Mouse (Mus musculus): ENCODE results near the gene Fam210b. TPM values are rescaled to one million over a fixed set of nuclear protein-coding genes. Genes with fewer than 3 reads are reported as not detected.
"Not testable (repeated sequence)": the region's sequence is repeated elsewhere in the genome, so short reads cannot be mapped to it uniquely, and the experiment has no call there.

Gene Fam210b
- 36.7 and 42.2 TPM in 2 replicates for polyA plus RNA-seq (2014; fragmentation: Nextera tagmentation; extraction: Ambion mirVana)

GRCm38 (mm10) chr2:172345258-172345738, at the start of gene Fam210b:
Gene Fam210b, plus strand, starts transcription at chr2:172345565.
- under 1% methylated on average over 33 of the region's 35 CpGs for WGBS

GRCm38 (mm10) chr2:172298083-172298482, 47.3 kb upstream of the Fam210b start:
- H3K9me3 ChIP-seq (ENCODE audit: control insufficient read depth, low read length): no peaks in the 10 kb centered on the region

More at GRCm38 (mm10) chr2:172345258-172345738, at the start of gene Fam210b:
- Histone ChIP-seq H3K36me3 (ENCODE audit: control insufficient read depth, insufficient read depth, low read length) (no peaks in the 10 kb centered on the region), H3K27me3 (ENCODE audit: control insufficient read depth, insufficient read depth, low read length) (no peaks in the 10 kb centered on the region), H3K9ac (ENCODE audit: low read length) (peak within 1 kb of the TSS; percentile 71), H3K27ac (ENCODE audit: low read depth, low read length) (0 out of 2 replicates have a peak within 1 kb of the TSS, but pooled peaks have one; percentile 27), H3K4me1 (ENCODE audit: control insufficient read depth, insufficient read depth, low read length) (peaks cover 3% of the 10 kb centered on the region; the same call in 1 of the 2 replicates), H3K4me3 (ENCODE audit: low read depth, low read length) (peak within 1 kb of the TSS; percentile 73), H3K9me3 (ENCODE audit: control insufficient read depth, low read length) (no peaks in the 10 kb centered on the region), H3K4me2 (ENCODE audit: low read depth) (peak within 1 kb of the TSS; percentile 96)
- ATAC-seq (ENCODE audit: insufficient read depth, low FRiP score, low TSS enrichment): peak; percentile 96
- peak; percentile 97 for DNase-seq (ENCODE audit: low spot score)

GRCm38 (mm10) chr2:172298542-172298941, 46.8 kb upstream of the Fam210b start:
- Histone ChIP-seq H3K27ac (ENCODE audit: low read depth, low read length) (no peak overlapping the region), H3K4me2 (ENCODE audit: low read depth) (no peak overlapping the region), H3K4me3 (ENCODE audit: low read depth, low read length) (no peak overlapping the region), H3K4me1 (ENCODE audit: control insufficient read depth, insufficient read depth, low read length) (peaks cover 4% of the 10 kb centered on the region; the same call in 1 of the 2 replicates), H3K9ac (ENCODE audit: low read length) (no peak overlapping the region), H3K27me3 (ENCODE audit: control insufficient read depth, insufficient read depth, low read length) (no peaks in the 10 kb centered on the region), H3K9me3 (ENCODE audit: control insufficient read depth, low read length) (no peaks in the 10 kb centered on the region), H3K36me3 (ENCODE audit: control insufficient read depth, insufficient read depth, low read length) (no peaks in the 10 kb centered on the region)
- WGBS: 55% methylated on average over 1 of the region's 1 CpGs
- no peak for DNase-seq (ENCODE audit: low spot score)
- ATAC-seq (ENCODE audit: insufficient read depth, low FRiP score, low TSS enrichment): no peak; the same call in 1 of the 2 replicates

More at GRCm38 (mm10) chr2:172298083-172298482, 47.3 kb upstream of the Fam210b start:
- Histone ChIP-seq H3K27ac (ENCODE audit: low read depth, low read length) (no peak overlapping the region), H3K4me3 (ENCODE audit: low read depth, low read length) (no peak overlapping the region), H3K27me3 (ENCODE audit: control insufficient read depth, insufficient read depth, low read length) (no peaks in the 10 kb centered on the region), H3K4me1 (ENCODE audit: control insufficient read depth, insufficient read depth, low read length) (peaks cover 4% of the 10 kb centered on the region; the same call in 1 of the 2 replicates), H3K9ac (ENCODE audit: low read length) (no peak overlapping the region), H3K4me2 (ENCODE audit: low read depth) (no peak overlapping the region), H3K36me3 (ENCODE audit: control insufficient read depth, insufficient read depth, low read length) (no peaks in the 10 kb centered on the region)
- no peak for ATAC-seq (ENCODE audit: insufficient read depth, low FRiP score, low TSS enrichment)
- peak; percentile 8 for DNase-seq (ENCODE audit: low spot score)
- WGBS: 74% methylated on average over 1 of the region's 1 CpGs

- Histone ChIP-seq H3K4me2 (ENCODE audit: low read depth) (no peak overlapping the region), H3K9me3 (ENCODE audit: control insufficient read depth, low read length) (no peaks in the 10 kb centered on the region), H3K36me3 (ENCODE audit: control insufficient read depth, insufficient read depth, low read length) (no peaks in the 10 kb centered on the region), H3K4me3 (ENCODE audit: low read depth, low read length) (no peak overlapping the region), H3K4me1 (ENCODE audit: control insufficient read depth, insufficient read depth, low read length) (peaks cover 4% of the 10 kb centered on the region; the same call in 1 of the 2 replicates), H3K27ac (ENCODE audit: low read depth, low read length) (no peak overlapping the region), H3K27me3 (ENCODE audit: control insufficient read depth, insufficient read depth, low read length) (no peaks in the 10 kb centered on the region), H3K9ac (ENCODE audit: low read length) (no peak overlapping the region)
- no peak; the same call in 1 of the 2 replicates for ATAC-seq (ENCODE audit: insufficient read depth, low FRiP score, low TSS enrichment)
- peak; percentile 25 for DNase-seq (ENCODE audit: low spot score)
- 13% methylated on average over 14 of the region's 14 CpGs for WGBS
Measured at GRCm38 (mm10) chr2:172299126-172299921, 46.0 kb upstream of the Fam210b start.

- H3K4me3 ChIP-seq (ENCODE audit: low read depth, low read length): no peak overlapping the region
- H3K9me3 ChIP-seq (ENCODE audit: control insufficient read depth, low read length): no peaks in the 10 kb centered on the region
- H3K4me1 ChIP-seq (ENCODE audit: control insufficient read depth, insufficient read depth, low read length): peaks cover 4% of the 10 kb centered on the region; the same call in 1 of the 2 replicates
- H3K9ac ChIP-seq (ENCODE audit: low read length): no peak overlapping the region
- no peaks in the 10 kb centered on the region for H3K36me3 ChIP-seq (ENCODE audit: control insufficient read depth, insufficient read depth, low read length)
- H3K27ac ChIP-seq (ENCODE audit: low read depth, low read length): no peak overlapping the region
- 91% methylated on average over 5 of the region's 5 CpGs for WGBS
- H3K27me3 ChIP-seq (ENCODE audit: control insufficient read depth, insufficient read depth, low read length): no peaks in the 10 kb centered on the region
- DNase-seq (ENCODE audit: low spot score): no peak
- H3K4me2 ChIP-seq (ENCODE audit: low read depth): no peak overlapping the region
- ATAC-seq (ENCODE audit: insufficient read depth, low FRiP score, low TSS enrichment): no peak
Measured at GRCm38 (mm10) chr2:172302396-172302795, 43.0 kb upstream of the Fam210b start.

- no peaks in the 10 kb centered on the region for H3K27me3 ChIP-seq (ENCODE audit: control insufficient read depth, insufficient read depth, low read length)
- WGBS: 66% methylated on average over 8 of the region's 8 CpGs
- no peak overlapping the region for H3K9ac ChIP-seq (ENCODE audit: low read length)
- no peak overlapping the region for H3K4me3 ChIP-seq (ENCODE audit: low read depth, low read length)
- no peak overlapping the region for H3K27ac ChIP-seq (ENCODE audit: low read depth, low read length)
- DNase-seq (ENCODE audit: low spot score) (peak; percentile 9), ATAC-seq (ENCODE audit: insufficient read depth, low FRiP score, low TSS enrichment) (no peak)
- peaks cover 4% of the 10 kb centered on the region; the same call in 1 of the 2 replicates for H3K4me1 ChIP-seq (ENCODE audit: control insufficient read depth, insufficient read depth, low read length)
- H3K9me3 ChIP-seq (ENCODE audit: control insufficient read depth, low read length): no peaks in the 10 kb centered on the region
- no peak overlapping the region for H3K4me2 ChIP-seq (ENCODE audit: low read depth)
- no peaks in the 10 kb centered on the region for H3K36me3 ChIP-seq (ENCODE audit: control insufficient read depth, insufficient read depth, low read length)
Measured at GRCm38 (mm10) chr2:172304118-172304708, 41.2 kb upstream of the Fam210b start.

GRCm38 (mm10) chr2:172305546-172305945, 39.8 kb upstream of the Fam210b start:
- not testable (repeated sequence) for H3K9me3 ChIP-seq (ENCODE audit: control insufficient read depth, low read length); H3K4me1 ChIP-seq (ENCODE audit: control insufficient read depth, insufficient read depth, low read length); H3K4me3 ChIP-seq (ENCODE audit: low read depth, low read length); ATAC-seq (ENCODE audit: insufficient read depth, low FRiP score, low TSS enrichment); H3K27me3 ChIP-seq (ENCODE audit: control insufficient read depth, insufficient read depth, low read length); H3K27ac ChIP-seq (ENCODE audit: low read depth, low read length); H3K9ac ChIP-seq (ENCODE audit: low read length); H3K4me2 ChIP-seq (ENCODE audit: low read depth); H3K36me3 ChIP-seq (ENCODE audit: control insufficient read depth, insufficient read depth, low read length)
- 73% methylated on average over 7 of the region's 7 CpGs for WGBS
- DNase-seq (ENCODE audit: low spot score): peak; percentile 2

GRCm38 (mm10) chr2:172306544-172306943, 38.8 kb upstream of the Fam210b start:
- ATAC-seq (ENCODE audit: insufficient read depth, low FRiP score, low TSS enrichment): no peak
- WGBS: 70% methylated on average over 4 of the region's 4 CpGs

More at GRCm38 (mm10) chr2:172306544-172306943, 38.8 kb upstream of the Fam210b start:
- no peak overlapping the region for H3K4me2 ChIP-seq (ENCODE audit: low read depth)
- no peak overlapping the region for H3K27ac ChIP-seq (ENCODE audit: low read depth, low read length)
- H3K4me3 ChIP-seq (ENCODE audit: low read depth, low read length): no peak overlapping the region
- no peaks in the 10 kb centered on the region for H3K36me3 ChIP-seq (ENCODE audit: control insufficient read depth, insufficient read depth, low read length)
- no peaks in the 10 kb centered on the region for H3K4me1 ChIP-seq (ENCODE audit: control insufficient read depth, insufficient read depth, low read length)
- H3K9me3 ChIP-seq (ENCODE audit: control insufficient read depth, low read length): no peaks in the 10 kb centered on the region
- no peaks in the 10 kb centered on the region for H3K27me3 ChIP-seq (ENCODE audit: control insufficient read depth, insufficient read depth, low read length)
- no peak overlapping the region for H3K9ac ChIP-seq (ENCODE audit: low read length)
- DNase-seq (ENCODE audit: low spot score): peak; percentile 3

Data from neural tube, embryonic 11.5 days (tissue).